Mouse (Mus musculus): ENCODE data around the gene Apoc3. TPM values are rescaled to one million over a fixed set of nuclear protein-coding genes. Genes with fewer than 3 reads are reported as not detected.

The Apoc3 gene
- total and polyA plus RNA-seq, 2 experiments from 2014 or later: not detected

DNA sequence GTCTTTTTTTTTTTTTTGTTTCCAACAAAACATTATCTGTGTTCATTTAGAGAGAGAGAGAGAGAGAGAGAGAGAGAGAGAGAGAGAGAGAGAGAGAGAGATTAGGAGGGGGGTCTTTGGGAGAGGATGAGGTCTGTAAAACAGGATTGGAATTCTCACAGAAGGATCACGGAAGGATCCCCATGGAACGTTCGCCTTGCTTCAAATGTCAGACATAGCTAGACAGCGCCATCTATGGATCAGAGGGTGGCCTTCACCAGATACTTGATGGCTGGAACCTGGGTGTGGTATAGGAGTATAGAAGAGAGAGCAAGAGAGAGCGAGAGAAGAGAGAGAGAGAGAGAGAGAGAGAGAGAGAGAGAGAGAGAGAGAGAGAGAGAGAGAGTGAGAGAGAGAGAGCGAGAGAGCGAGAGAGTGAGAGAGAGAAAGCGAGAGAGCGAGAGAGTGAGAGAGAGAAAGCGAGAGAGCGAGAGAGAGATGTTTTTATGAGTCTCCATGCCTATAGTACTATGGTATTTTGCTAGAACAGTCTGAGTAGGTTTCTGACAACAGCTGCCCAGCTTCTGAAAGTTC is 11.4 kb upstream of the Apoc3 start:
- H3K27me3 ChIP-seq (ENCODE audit: insufficient read depth, low read length): no peaks in the 10 kb centered on the region
- DNase-seq (ENCODE audit: low spot score): peak; percentile 95
- H3K4me3 ChIP-seq (ENCODE audit: low read length): no peak overlapping the region
- H3K4me1 ChIP-seq (ENCODE audit: insufficient read depth, low read length): no peaks in the 10 kb centered on the region
- WGBS: 21% methylated on average over 11 of the region's 11 CpGs
- peak; percentile 86 for ATAC-seq
- no peaks in the 10 kb centered on the region for H3K36me3 ChIP-seq (ENCODE audit: insufficient read depth, low read length)
- no peak overlapping the region for H3K4me2 ChIP-seq (ENCODE audit: low read depth, low read length)
- no peaks in the 10 kb centered on the region for H3K9me3 ChIP-seq (ENCODE audit: low read length)
- no peak overlapping the region for H3K27ac ChIP-seq
- peak; percentile 88 for TF ChIP-seq CTCF (IDR thresholded peaks at IDR 0.05; ENCODE audit: low read depth)
- H3K9ac ChIP-seq (replicated peaks; ENCODE audit: low read length): no peak overlapping the region

- WGBS: 50% methylated on average over 8 of the region's 8 CpGs
- Histone ChIP-seq H3K4me2 (ENCODE audit: low read depth, low read length) (no peak overlapping the region), H3K4me3 (ENCODE audit: low read length) (no peak overlapping the region), H3K36me3 (ENCODE audit: insufficient read depth, low read length) (no peaks in the 10 kb centered on the region), H3K27me3 (ENCODE audit: insufficient read depth, low read length) (no peaks in the 10 kb centered on the region), H3K9ac (replicated peaks; ENCODE audit: low read length) (no peak overlapping the region), H3K9me3 (ENCODE audit: low read length) (no peaks in the 10 kb centered on the region), H3K4me1 (ENCODE audit: insufficient read depth, low read length) (no peaks in the 10 kb centered on the region), H3K27ac (no peak overlapping the region)
- no peak for TF ChIP-seq CTCF (IDR thresholded peaks at IDR 0.05; ENCODE audit: low read depth)
- no peak for DNase-seq (ENCODE audit: low spot score)
- no peak for ATAC-seq
Measured at GRCm38 (mm10) chr9:46243584-46243983, 8.1 kb upstream of the Apoc3 start.

DNA sequence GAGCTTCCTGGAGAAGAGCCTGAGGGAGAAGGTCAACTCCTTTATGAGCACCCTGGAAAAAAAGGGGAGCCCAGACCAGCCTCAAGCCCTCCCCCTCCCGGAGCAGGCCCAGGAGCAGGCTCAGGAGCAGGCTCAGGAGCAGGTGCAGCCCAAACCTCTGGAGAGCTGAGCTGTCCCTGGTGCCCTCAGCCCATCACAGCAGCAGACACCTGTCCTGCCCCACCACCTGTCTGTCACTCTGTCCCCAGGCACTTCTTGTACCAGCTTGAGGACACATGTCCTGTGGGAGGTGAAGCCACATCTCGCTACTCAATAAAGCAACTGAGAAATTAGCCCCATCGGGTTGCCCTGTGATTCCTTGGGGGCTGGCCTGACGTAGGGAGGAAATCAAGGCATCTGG is 7.7 kb upstream of the Apoc3 start:
- Histone ChIP-seq H3K4me3 (ENCODE audit: low read length) (no peak overlapping the region), H3K36me3 (ENCODE audit: insufficient read depth, low read length) (no peaks in the 10 kb centered on the region), H3K9me3 (ENCODE audit: low read length) (no peaks in the 10 kb centered on the region), H3K4me1 (ENCODE audit: insufficient read depth, low read length) (no peaks in the 10 kb centered on the region), H3K9ac (replicated peaks; ENCODE audit: low read length) (no peak overlapping the region), H3K27me3 (ENCODE audit: insufficient read depth, low read length) (no peaks in the 10 kb centered on the region), H3K27ac (no peak overlapping the region), H3K4me2 (ENCODE audit: low read depth, low read length) (no peak overlapping the region)
- TF ChIP-seq CTCF (IDR thresholded peaks at IDR 0.05; ENCODE audit: low read depth): no peak
- DNase-seq (ENCODE audit: low spot score): no peak
- 61% methylated on average over 4 of the region's 4 CpGs for WGBS
- no peak for ATAC-seq

GRCm38 (mm10) chr9:46241818-46242217 is 6.4 kb upstream of the Apoc3 start:
- H3K27ac ChIP-seq: no peak overlapping the region
- TF ChIP-seq CTCF (IDR thresholded peaks at IDR 0.05; ENCODE audit: low read depth): no peak
- ATAC-seq (no peak), DNase-seq (ENCODE audit: low spot score) (no peak)
- H3K27me3 ChIP-seq (ENCODE audit: insufficient read depth, low read length): no peaks in the 10 kb centered on the region
- no peaks in the 10 kb centered on the region for H3K4me1 ChIP-seq (ENCODE audit: insufficient read depth, low read length)
- no peaks in the 10 kb centered on the region for H3K36me3 ChIP-seq (ENCODE audit: insufficient read depth, low read length)
- H3K9ac ChIP-seq (replicated peaks; ENCODE audit: low read length): no peak overlapping the region
- H3K4me3 ChIP-seq (ENCODE audit: low read length): no peak overlapping the region
- WGBS: 73% methylated on average over 2 of the region's 2 CpGs
- H3K4me2 ChIP-seq (ENCODE audit: low read depth, low read length): no peak overlapping the region
- H3K9me3 ChIP-seq (ENCODE audit: low read length): no peaks in the 10 kb centered on the region

GRCm38 (mm10) chr9:46240526-46241153 is 5.2 kb upstream of the Apoc3 start, which contains the start of gene Apoa4:
Gene Apoa4 (plus strand): TSS chr9:46240696.
- Histone ChIP-seq H3K36me3 (ENCODE audit: insufficient read depth, low read length) (no peaks in the 10 kb centered on the region), H3K9me3 (ENCODE audit: low read length) (no peaks in the 10 kb centered on the region), H3K27ac (no peak within 1 kb of the TSS), H3K9ac (replicated peaks; ENCODE audit: low read length) (no peak within 1 kb of the TSS), H3K4me2 (ENCODE audit: low read depth, low read length) (no peak within 1 kb of the TSS), H3K4me1 (ENCODE audit: insufficient read depth, low read length) (no peaks in the 10 kb centered on the region), H3K4me3 (ENCODE audit: low read length) (no peak within 1 kb of the TSS), H3K27me3 (ENCODE audit: insufficient read depth, low read length) (no peaks in the 10 kb centered on the region)
- TF ChIP-seq CTCF (IDR thresholded peaks at IDR 0.05; ENCODE audit: low read depth): no peak
- ATAC-seq: no peak
- DNase-seq (ENCODE audit: low spot score): no peak
- WGBS: 65% methylated on average over 7 of the region's 7 CpGs

GRCm38 (mm10) chr9:46238850-46239249 is 3.4 kb upstream of the Apoc3 start:
- H3K4me2 ChIP-seq (ENCODE audit: low read depth, low read length): no peak overlapping the region
- 86% methylated on average over 7 of the region's 7 CpGs for WGBS
- H3K27me3 ChIP-seq (ENCODE audit: insufficient read depth, low read length): no peaks in the 10 kb centered on the region
- DNase-seq (ENCODE audit: low spot score): no peak
- H3K27ac ChIP-seq: no peak overlapping the region
- H3K9me3 ChIP-seq (ENCODE audit: low read length): no peaks in the 10 kb centered on the region
- no peaks in the 10 kb centered on the region for H3K36me3 ChIP-seq (ENCODE audit: insufficient read depth, low read length)
- H3K4me3 ChIP-seq (ENCODE audit: low read length): no peak overlapping the region
- no peak for TF ChIP-seq CTCF (IDR thresholded peaks at IDR 0.05; ENCODE audit: low read depth)
- no peak for ATAC-seq
- H3K9ac ChIP-seq (replicated peaks; ENCODE audit: low read length): no peak overlapping the region
- H3K4me1 ChIP-seq (ENCODE audit: insufficient read depth, low read length): no peaks in the 10 kb centered on the region

DNA sequence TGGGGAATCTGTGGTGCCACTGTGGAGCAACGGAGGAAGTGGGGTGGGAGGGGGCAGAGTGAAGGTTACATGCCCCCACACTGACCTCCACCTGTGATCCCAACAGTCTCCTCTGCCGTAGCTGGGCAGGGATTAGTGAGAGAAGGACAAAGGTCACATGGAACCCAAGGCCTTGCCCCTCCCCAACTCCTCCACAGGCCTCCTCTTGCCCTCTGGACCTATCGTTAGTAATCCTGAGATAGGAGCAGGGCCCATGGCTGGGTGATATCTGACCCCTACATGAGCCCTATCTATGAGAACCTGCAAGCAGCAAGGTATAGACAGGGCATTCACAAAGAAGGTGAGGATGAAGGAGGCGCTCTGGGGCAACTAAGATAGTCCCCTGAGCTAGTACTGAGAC is 213 bp upstream of the Apoc3 start:
- no peak overlapping the region for H3K9ac ChIP-seq (replicated peaks; ENCODE audit: low read length)
- no peak for TF ChIP-seq CTCF (IDR thresholded peaks at IDR 0.05; ENCODE audit: low read depth)
- DNase-seq (ENCODE audit: low spot score) (no peak), ATAC-seq (no peak)
- H3K27me3 ChIP-seq (ENCODE audit: insufficient read depth, low read length): no peaks in the 10 kb centered on the region
- H3K36me3 ChIP-seq (ENCODE audit: insufficient read depth, low read length): no peaks in the 10 kb centered on the region
- no peak overlapping the region for H3K4me3 ChIP-seq (ENCODE audit: low read length)
- no peaks in the 10 kb centered on the region for H3K9me3 ChIP-seq (ENCODE audit: low read length)
- no peak overlapping the region for H3K4me2 ChIP-seq (ENCODE audit: low read depth, low read length)
- H3K4me1 ChIP-seq (ENCODE audit: insufficient read depth, low read length): no peaks in the 10 kb centered on the region
- WGBS: 68% methylated on average over 4 of the region's 4 CpGs
- H3K27ac ChIP-seq: no peak overlapping the region
